Mouse (Mus musculus): ENCODE results near the gene Akap2. TPM values are rescaled to one million over a fixed set of nuclear protein-coding genes. Genes with fewer than 3 reads are reported as not detected.

Akap2 gene
- polyA plus RNA-seq, 1 experiment from 2014 or later, result 9.6 TPM

DNA sequence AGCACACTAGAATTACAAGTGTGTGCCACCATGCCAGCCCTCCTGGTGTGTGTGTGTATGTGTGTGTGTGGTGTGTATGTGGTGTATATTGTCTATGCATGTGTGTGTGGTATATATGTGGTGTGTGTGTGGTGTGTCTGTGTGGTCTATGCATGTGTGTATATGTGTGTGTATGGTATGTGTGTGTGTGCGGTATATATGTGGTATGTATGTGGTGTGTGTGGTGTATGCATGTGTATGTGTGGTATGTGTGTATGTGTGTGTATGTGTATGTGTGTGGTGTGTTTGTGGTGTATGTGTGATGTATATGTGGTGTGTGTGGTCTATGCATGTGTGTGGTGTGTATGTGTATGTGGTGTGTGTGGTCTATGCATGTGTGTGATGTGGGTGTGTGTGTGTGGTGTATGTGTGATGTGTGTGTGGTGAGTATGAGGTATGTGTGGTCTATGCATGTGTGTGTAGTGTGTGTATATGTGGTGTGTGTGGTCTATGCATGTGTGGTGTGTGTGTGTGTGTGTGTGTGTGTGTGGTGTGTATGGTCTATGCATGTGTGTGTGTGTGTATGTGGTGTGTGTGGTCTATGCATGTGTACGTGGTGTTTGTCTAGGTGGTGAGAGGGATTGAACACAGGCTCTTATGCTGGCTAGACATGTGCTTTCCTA is 54.2 kb downstream of the Akap2 start:
- no peak for ATAC-seq
- H3K9ac ChIP-seq (ENCODE audit: low read depth, low read length), result no peak overlapping the region

DNA sequence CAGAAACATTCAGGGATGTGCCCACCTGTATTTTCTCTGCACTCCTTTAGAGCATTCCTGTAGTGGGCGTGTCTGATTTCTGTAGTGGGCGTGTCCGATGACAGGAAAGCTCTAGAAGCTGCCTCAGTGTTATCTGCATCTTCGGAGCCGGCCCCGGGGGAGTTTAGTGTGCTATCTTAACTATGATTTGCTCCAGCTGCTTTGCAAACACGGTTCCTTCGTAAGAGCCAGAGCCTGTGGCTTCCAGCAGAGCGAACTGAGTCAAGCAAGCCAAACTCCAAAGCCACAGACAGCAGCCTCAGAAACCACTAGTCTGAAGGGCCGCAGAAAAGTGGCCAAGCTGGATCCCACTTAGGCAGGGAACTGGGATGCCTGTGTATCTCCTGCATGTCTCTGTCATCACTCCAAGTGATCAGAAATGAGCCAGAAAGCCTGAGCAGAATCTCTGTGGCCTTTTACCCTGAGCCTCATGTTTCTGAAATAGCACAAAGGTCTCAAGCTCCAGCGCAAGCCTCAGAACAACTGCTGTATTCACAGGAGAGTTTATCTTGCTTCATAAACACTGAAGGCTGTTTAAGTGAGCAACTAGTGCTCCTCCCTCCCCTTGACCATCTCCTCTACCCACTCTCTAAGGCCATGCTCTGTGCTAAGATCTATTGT is 55.5 kb downstream of the Akap2 start:
- 24% methylated on average over 11 of the region's 11 CpGs for WGBS
- ATAC-seq, result no peak
- Histone ChIP-seq H3K36me3 (ENCODE audit: control insufficient read depth, insufficient read depth) (no peaks in the 10 kb centered on the region), H3K27ac (ENCODE audit: low read depth, low read length) (no peak overlapping the region), H3K9me3 (ENCODE audit: control insufficient read depth) (no peaks in the 10 kb centered on the region), H3K4me1 (replicated peaks; ENCODE audit: control insufficient read depth, insufficient read depth, low read length) (no peaks in the 10 kb centered on the region), H3K4me3 (ENCODE audit: low read depth, low read length) (no peak overlapping the region), H3K27me3 (replicated peaks; ENCODE audit: control insufficient read depth, insufficient read depth, low read length) (no peaks in the 10 kb centered on the region), H3K4me2 (replicated peaks; ENCODE audit: low read depth) (no peak overlapping the region), H3K9ac (ENCODE audit: low read depth, low read length) (no peak overlapping the region)
- no peak for TF ChIP-seq CTCF (IDR thresholded peaks at IDR 0.05; ENCODE audit: low read depth)

More for the DNA sequence above, 54.2 kb downstream of the Akap2 start:
- Histone ChIP-seq H3K27ac (ENCODE audit: low read depth, low read length) (no peak overlapping the region), H3K36me3 (ENCODE audit: control insufficient read depth, insufficient read depth) (no peaks in the 10 kb centered on the region), H3K9me3 (ENCODE audit: control insufficient read depth) (no peaks in the 10 kb centered on the region), H3K4me2 (replicated peaks; ENCODE audit: low read depth) (no peak overlapping the region), H3K4me3 (ENCODE audit: low read depth, low read length) (no peak overlapping the region), H3K27me3 (replicated peaks; ENCODE audit: control insufficient read depth, insufficient read depth, low read length) (no peaks in the 10 kb centered on the region), H3K4me1 (replicated peaks; ENCODE audit: control insufficient read depth, insufficient read depth, low read length) (no peaks in the 10 kb centered on the region)
- no peak for TF ChIP-seq CTCF (IDR thresholded peaks at IDR 0.05; ENCODE audit: low read depth)
- 92% methylated on average over 2 of the region's 2 CpGs for WGBS

DNA sequence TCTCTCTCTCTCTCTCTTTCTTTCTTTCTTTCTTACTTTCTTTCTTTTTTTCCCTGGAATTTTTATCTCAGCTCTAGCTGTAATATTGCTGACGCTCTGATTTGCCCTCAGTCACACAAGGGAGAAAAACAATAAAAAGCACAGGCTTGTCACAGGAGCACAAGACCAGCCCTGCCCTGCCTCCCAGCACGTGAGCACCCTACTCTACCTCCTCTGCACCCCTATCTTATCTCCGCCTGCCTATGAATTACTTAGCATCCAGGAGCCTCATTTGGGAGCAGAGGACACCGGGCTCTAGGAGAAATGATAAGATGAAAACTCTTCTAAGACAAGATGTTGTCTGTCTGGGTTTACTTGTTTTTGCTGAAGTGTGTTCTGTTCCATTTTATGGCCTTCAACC is 57.1 kb downstream of the Akap2 start:
- no peaks in the 10 kb centered on the region for H3K27me3 ChIP-seq (replicated peaks; ENCODE audit: control insufficient read depth, insufficient read depth, low read length)
- ATAC-seq, result no peak
- H3K36me3 ChIP-seq (ENCODE audit: control insufficient read depth, insufficient read depth), result no peaks in the 10 kb centered on the region
- no peak overlapping the region for H3K4me2 ChIP-seq (replicated peaks; ENCODE audit: low read depth)
- WGBS, result 33% methylated on average over 4 of the region's 4 CpGs
- H3K4me3 ChIP-seq (ENCODE audit: low read depth, low read length), result no peak overlapping the region
- H3K4me1 ChIP-seq (replicated peaks; ENCODE audit: control insufficient read depth, insufficient read depth, low read length), result no peaks in the 10 kb centered on the region
- H3K27ac ChIP-seq (ENCODE audit: low read depth, low read length), result no peak overlapping the region
- no peak for TF ChIP-seq CTCF (IDR thresholded peaks at IDR 0.05; ENCODE audit: low read depth)
- H3K9ac ChIP-seq (ENCODE audit: low read depth, low read length), result no peak overlapping the region
- H3K9me3 ChIP-seq (ENCODE audit: control insufficient read depth), result no peaks in the 10 kb centered on the region

DNA sequence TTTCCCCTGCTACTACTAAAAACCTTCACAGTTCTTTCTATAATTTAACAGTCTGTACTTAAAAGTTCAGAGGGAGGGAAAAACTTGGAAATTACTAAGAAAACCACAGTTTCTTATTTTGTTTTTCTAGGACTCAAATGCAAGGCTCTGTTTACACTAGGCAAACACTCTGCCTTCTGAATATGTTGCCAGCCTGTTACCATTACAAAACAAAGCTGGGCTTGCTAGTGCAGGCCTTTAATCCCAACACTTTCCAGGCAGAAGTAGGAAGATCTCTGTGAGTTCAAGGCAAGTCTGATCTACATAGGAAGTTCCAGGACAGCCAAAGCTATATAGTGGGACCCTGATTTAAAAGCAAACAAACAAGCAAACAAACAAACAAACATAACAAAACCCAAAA is 58.1 kb downstream of the Akap2 start:
- TF ChIP-seq CTCF (IDR thresholded peaks at IDR 0.05; ENCODE audit: low read depth), result no peak
- Histone ChIP-seq H3K4me3 (ENCODE audit: low read depth, low read length) (no peak overlapping the region), H3K4me1 (replicated peaks; ENCODE audit: control insufficient read depth, insufficient read depth, low read length) (no peaks in the 10 kb centered on the region), H3K9ac (ENCODE audit: low read depth, low read length) (no peak overlapping the region), H3K9me3 (ENCODE audit: control insufficient read depth) (no peaks in the 10 kb centered on the region), H3K27me3 (replicated peaks; ENCODE audit: control insufficient read depth, insufficient read depth, low read length) (0 out of 2 replicates have a peak, but pooled peaks cover 3% of the 10 kb centered on the region), H3K36me3 (ENCODE audit: control insufficient read depth, insufficient read depth) (no peaks in the 10 kb centered on the region), H3K4me2 (replicated peaks; ENCODE audit: low read depth) (no peak overlapping the region), H3K27ac (ENCODE audit: low read depth, low read length) (no peak overlapping the region)
- no peak for ATAC-seq

DNA sequence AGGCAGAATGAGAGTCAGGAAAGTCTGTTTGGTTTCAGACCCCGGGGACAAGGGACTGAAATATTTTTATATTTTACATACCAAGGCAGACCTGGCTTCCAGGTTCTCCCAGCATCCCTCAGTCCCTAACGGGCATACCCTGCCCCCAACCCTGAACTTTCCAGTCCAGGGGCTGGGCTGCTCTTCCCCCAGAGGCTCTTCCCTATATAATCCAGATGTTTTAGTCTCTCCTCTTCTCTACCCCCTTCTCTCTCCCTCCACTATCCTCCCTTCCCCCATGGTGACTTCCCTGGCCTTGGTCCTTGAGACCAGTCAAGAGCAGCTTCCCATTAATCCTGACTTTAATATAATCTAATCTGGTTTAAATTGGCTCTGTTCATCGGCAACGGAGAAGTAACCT is 62.9 kb downstream of the Akap2 start:
- no peak for ATAC-seq
- H3K9me3 ChIP-seq (ENCODE audit: control insufficient read depth), result no peaks in the 10 kb centered on the region
- no peak overlapping the region for H3K4me3 ChIP-seq (ENCODE audit: low read depth, low read length)
- 0 out of 2 replicates have a peak, but pooled peaks cover 6% of the 10 kb centered on the region for H3K4me1 ChIP-seq (replicated peaks; ENCODE audit: control insufficient read depth, insufficient read depth, low read length)
- 34% methylated on average over 4 of the region's 4 CpGs for WGBS
- no peaks in the 10 kb centered on the region for H3K36me3 ChIP-seq (ENCODE audit: control insufficient read depth, insufficient read depth)
- peaks cover 6% of the 10 kb centered on the region; the same call in 1 of the 2 replicates for H3K27me3 ChIP-seq (replicated peaks; ENCODE audit: control insufficient read depth, insufficient read depth, low read length)
- H3K4me2 ChIP-seq (replicated peaks; ENCODE audit: low read depth), result no peak overlapping the region
- no peak overlapping the region for H3K27ac ChIP-seq (ENCODE audit: low read depth, low read length)
- no peak overlapping the region for H3K9ac ChIP-seq (ENCODE audit: low read depth, low read length)
- TF ChIP-seq CTCF (IDR thresholded peaks at IDR 0.05; ENCODE audit: low read depth), result no peak

DNA sequence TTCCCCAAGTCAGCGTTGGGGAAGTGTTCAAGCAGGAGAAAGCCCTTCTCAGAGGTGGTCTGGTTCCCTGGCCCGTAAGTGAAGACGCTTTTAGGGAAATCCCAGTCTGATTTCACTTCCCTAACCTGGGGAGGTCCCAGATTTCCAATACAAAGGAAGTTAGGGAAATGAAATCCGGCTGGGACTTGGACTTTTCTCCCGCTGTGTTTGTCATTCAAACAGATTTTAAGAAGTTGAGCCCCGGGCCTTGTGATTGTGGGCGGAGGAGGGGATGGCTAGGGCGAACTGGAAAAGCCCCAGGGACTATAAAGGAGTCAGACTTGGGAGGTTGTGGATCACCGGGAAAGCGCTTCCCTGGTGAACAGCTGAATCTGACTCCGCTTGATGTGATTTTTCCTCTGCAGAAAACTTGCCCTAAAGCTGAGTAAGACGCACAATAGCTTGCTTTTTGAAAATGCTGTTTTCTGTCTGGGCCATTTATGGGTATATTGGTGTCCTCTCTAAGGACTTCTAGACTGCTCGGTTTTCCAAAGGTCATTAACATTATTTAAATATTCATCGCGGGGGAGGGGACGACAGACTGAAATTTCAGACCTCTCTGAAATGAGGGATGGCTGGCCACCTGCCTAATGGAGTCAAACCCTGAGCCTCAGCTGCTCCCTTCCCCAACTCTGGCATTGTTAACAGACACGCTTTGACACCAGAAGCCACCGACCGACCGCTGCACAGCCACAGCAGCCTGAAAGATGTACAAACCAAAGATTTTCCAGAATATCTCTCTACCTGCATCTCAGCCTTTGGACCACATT is 63.6 kb downstream of the Akap2 start:
- Histone ChIP-seq H3K4me3 (ENCODE audit: low read depth, low read length) (no peak overlapping the region), H3K9ac (ENCODE audit: low read depth, low read length) (no peak overlapping the region), H3K4me2 (replicated peaks; ENCODE audit: low read depth) (no peak overlapping the region), H3K9me3 (ENCODE audit: control insufficient read depth) (no peaks in the 10 kb centered on the region), H3K36me3 (ENCODE audit: control insufficient read depth, insufficient read depth) (no peaks in the 10 kb centered on the region), H3K27me3 (replicated peaks; ENCODE audit: control insufficient read depth, insufficient read depth, low read length) (peaks cover 6% of the 10 kb centered on the region; the same call in 1 of the 2 replicates), H3K4me1 (replicated peaks; ENCODE audit: control insufficient read depth, insufficient read depth, low read length) (0 out of 2 replicates have a peak, but pooled peaks cover 6% of the 10 kb centered on the region), H3K27ac (ENCODE audit: low read depth, low read length) (no peak overlapping the region)
- TF ChIP-seq CTCF (IDR thresholded peaks at IDR 0.05; ENCODE audit: low read depth), result no peak
- WGBS, result 24% methylated on average over 20 of the region's 20 CpGs
- ATAC-seq, result no peak
